Mouse (Mus musculus) left cerebral cortex, adult 18-20 months (tissue): ENCODE results near the gene Rbl1. TPM values are rescaled to one million over a fixed set of nuclear protein-coding genes. Genes with fewer than 3 reads are reported as not detected.
"Not testable (repeated sequence)": the region's sequence is repeated elsewhere in the genome, so short reads cannot be mapped to it uniquely, and the experiment has no call there.

Experiments
- DNase-seq, 2 experiments: peaks; one replicate each; pipeline ENCODE4 v3.0.0; 2021 to 2022; ENCODE audit warnings: low spot score in 2 of 2, mixed read lengths in 1 of 2
- total RNA-seq, 2 experiments: library from RNA; stranded (reverse); gene quantifications; 2 replicates each; pipeline ENCODE4 v1.2.3; 2021

Rbl1 gene
- total RNA-seq, 2 experiments from 2014 or later: 1.4 to 1.8 TPM

DNA sequence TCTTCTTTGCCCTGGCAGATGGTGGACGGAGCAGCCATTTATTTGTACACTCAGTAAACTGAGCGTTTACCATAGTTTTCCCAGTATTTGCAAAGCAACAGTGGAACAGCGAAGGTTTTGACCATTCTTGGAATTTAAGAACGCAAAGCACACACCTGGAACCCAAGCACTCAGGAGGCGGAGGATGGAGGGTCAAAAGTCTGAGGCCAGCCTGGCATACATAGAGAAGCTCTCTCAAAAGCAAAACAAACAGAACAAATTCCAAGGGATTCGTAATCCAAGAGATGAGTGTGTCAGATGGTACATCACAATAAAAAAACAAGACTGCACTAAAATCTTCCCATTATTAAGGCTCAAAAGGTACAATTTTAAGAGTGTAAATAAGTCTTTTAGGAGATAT, 30.8 kb downstream of the Rbl1 start:
- DNase-seq: no peak

DNA sequence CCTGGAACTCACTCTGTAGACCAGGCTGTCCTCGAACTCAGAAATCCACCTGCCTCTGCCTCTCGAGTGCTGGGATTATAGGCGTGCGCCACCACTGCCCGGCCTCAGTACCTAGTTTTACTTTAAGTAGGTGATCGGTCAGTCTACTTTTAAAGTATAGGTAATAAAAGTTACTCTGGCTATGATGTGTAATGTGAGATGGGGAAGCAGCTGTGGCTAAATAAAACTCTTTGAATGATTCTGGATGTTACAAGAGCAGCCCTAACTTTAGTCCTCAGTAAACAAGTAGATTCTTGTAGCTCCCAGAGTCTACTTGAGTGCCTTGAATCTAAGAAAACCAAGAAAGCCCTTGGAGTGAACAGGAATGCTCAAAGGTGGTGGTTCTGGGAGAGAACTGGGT, 31.4 kb downstream of the Rbl1 start:
- no peak for DNase-seq

DNA sequence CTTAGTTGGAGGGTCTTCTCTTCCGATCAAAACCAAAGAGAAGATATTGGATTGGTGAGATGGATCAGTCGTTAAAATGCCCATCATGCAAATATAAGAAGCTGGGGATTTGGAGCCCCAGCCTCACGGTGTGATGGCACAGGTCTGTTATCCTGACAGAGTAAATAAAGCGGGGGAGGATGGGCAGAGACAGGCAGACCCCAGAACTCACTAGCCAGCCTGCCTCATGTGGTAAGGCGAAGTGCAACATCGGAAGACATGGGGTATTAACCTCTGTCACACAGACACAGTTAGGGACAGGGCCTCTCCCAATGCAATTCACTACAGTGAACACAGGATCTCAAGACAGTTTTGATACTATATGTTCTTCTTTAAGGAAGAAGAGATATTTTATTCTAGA, 33.7 kb downstream of the Rbl1 start:
- DNase-seq: no peak

DNA sequence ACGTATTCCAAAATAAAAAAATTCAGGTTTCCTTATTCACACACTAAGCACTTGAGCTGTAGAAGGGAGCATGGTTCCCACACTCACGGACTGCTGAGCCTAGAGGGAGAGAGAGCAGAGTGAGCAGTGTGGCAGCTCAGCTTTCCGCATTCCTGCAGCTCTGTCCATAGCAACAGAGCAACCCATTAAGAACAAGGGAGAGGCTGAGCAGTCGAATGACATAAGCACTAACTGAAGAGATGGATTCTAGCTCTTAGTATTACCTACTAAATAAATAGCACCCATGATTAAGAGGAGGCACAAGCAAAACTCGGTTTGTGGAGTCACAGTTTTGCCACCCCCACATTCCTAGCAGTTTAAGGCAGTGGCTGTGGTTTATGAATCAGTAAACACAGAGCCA, 34.2 kb downstream of the Rbl1 start:
- no peak for DNase-seq

DNA sequence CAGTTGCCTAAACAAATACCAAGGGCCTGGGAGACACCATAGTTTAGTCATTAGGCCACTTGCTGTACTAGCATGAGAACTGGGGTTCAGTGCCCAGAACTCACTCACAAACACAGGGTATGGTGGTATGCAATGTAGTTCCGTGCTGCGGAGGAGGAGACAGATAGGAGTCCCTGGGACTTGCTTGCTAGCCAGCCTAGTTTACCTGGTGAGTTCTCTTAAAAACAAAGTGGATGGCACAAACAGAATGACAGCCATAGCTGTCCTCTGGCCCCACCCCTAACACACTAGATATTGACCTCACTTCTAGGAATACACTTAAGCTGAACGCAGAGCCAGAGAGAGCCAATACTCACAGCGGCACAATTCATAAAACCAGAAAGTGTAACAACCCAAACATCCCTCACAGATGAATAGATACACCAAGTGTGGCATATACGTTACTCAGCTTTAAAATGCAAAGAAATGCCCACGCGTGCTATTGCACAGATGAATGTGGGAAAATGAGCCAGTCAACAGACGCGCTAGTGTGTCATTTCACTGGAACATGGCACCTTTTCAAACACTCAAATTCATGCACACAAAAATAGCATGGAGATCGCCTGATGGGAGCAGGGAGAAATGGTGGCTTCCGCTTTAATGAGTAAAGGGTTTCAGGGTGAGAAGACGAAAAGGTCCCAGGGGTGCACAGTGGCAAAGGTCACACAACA, 37.8 kb downstream of the Rbl1 start:
- peak; percentile 17 to 21 for DNase-seq

DNA sequence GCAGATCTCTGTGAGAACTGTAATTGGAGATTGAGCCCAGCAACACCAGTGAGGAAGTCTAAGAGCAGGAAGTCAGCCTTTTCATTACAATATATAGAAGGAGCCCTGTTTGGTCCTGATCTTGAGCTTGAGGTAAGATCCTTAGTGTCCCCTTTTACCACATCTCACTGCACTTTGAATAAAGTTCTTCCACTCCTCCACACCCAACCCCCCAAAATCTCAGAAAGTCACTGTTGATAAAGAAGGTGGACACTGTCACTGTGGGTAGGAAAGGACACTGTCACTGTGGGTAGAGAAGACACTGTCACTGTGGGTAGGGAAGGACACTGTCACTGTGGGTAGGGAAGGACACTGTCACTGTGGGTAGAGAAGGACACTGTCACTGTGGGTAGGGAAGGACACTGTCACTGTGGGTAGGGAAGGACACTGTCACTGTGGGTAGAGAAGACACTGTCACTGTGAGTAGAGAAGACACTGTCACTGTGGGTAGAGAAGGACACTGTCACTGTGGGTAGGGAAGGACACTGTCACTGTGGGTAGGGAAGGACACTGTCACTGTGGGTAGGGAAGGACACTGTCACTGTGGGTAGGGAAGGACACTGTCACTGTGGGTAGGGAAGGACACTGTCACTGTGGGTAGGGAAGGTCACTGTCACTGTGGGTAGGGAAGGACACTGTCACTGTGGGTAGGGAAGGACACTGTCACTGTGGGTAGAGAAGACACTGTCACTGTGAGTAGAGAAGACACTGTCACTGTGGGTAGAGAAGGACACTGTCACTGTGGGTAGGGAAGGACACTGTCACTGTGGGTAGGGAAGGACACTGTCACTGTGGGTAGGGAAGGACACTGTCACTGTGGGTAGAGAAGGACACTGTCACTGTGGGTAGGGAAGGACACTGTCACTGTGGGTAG, 38.8 kb downstream of the Rbl1 start:
- not testable (repeated sequence) for DNase-seq

DNA sequence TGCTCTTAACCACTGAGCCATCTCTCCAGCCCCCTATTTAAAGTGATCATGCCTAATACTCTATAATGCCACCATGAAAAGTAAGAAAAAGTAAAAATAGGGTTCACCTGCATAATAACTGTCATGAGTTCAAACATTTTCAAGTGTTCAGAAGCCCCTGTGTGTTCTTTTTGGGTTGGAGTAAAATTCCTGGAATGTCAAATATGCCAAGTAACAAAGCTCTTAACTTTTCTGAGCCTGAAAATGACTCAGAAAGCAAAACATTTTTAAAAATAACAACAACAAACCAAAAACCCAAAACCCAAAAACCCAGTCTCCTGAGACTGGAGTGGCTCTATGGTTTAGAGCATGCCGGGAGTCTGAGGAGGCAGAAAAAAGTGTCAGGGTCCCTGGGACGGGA, 40.2 kb downstream of the Rbl1 start:
- no peak for DNase-seq

DNA sequence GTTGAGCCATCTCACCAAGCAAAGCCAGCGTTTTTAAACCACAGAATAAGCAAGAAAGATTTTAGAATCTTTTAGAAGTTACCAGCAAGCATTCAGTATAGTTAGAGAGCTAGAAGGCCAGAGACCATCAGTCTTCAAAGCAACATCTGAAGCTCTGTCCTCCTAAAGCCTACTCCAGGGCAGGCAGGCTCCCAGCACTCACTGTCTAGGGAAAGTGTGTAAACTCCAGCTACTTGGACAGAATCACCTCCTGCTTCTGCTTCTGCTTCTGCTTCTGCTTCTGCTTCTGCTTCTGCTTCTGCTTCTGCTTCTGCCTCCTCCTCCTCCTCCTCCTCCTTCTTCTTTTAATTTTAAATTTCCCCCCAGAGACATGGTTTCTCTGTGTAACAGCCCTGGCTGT, 48.3 kb downstream of the Rbl1 start:
- no peak for DNase-seq

DNA sequence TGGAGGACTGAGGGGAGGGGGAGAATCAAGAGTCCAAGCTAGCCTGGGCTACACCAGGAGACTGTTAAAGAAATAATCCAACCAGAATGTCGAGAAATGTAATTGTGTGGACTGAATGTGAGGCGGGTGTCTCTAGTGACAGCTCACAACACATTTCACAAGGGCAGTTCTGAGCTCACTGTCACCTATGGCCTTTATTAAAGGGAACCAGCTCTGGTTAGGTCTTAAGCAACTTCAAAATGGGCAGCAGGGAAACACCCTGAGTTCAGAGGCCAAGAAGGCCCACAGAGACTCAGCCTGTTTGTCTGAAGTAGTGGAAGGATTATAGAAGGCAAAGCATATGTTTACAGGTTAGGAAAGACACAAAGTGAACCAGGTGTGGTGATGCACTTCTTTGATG, 51.1 kb downstream of the Rbl1 start:
- no peak for DNase-seq

DNA sequence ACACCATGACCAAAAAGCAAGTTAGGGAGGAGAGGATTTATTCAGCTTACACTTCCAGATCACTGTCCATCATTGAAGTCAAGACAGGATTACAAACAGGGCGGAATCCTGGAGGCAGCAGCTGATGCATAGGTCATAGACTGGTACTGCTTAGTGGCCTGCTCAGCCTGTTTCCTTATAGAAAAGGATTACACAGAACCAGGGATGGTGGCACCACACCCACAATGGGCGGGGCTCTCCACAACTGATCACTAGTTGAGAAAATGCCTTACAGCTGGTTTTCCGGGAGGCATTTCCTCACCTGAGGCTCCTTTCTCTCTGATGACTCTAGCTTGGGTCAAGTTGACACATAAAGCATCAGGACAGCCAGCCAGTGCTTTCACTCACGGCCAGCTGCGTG, 55.9 kb downstream of the Rbl1 start:
- no peak for DNase-seq

DNA sequence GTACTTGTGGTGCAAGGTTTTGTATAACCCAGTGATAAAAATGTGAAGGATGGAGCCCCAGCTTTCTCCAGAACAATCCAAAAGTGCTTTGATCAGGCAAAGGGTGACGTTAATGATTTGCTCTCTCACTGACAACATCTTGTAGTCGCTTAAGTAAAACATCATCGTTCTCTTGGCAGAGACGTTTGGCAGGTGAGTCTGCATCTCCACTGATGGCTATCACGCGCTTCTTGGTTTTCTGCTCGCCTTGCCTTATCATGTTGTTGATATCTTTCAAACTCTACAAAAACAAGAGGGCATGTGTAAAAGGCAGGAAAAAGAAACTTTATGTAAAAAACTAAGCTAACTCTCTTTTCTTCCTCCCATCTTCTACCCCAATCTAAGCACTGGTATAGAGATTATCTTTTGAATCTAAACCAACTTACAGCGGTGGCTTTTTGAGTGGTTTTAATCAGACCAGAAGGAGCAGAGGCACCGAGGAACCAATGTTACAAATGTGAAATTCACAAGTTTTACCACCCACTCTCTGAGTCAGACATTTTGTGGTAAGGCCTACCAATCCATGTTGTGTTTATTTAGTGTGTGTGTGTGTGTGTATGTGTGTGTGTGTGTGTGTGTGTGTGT, 56.8 kb downstream of the Rbl1 start:
- DNase-seq: no peak

DNA sequence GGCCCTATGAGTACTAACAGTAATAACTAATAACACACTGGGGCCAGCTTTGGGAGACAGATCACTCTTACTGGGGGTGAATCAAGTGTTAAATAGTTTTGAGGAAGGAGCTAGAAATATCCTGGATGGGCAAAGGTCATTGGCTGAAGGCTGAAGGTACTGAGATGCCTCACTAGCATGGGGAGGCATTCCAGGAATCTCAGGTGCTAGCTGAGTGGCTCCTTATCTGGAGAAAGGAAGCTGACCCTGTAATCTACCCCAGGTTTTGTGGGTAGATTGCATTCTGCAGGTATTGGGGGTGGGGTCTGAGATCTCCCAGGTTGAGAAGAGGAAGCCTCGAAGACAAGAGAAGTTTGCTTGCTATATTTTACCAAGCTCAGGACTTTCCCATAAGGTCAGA, 59.2 kb downstream of the Rbl1 start:
- DNase-seq: no peak

DNA sequence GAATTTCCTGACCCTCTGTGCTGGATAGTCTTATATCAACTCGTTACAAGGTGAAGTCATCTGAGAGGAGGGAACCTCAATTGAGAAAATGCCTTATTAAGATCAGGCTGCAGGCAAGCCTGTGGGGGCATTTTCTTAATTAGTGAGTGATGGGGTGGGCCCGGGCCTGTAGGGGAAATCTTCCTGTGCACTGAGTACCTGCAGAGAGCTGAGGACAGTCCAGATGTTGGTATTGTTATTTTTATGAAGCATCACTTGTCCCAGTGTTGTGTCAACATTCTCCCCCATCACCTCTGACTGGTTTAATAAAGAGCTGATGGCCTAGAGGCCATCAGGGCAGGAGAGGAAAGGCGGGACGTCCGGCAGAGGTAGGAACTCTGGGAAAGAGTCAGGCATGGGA, 60.2 kb downstream of the Rbl1 start:
- DNase-seq: no peak

DNA sequence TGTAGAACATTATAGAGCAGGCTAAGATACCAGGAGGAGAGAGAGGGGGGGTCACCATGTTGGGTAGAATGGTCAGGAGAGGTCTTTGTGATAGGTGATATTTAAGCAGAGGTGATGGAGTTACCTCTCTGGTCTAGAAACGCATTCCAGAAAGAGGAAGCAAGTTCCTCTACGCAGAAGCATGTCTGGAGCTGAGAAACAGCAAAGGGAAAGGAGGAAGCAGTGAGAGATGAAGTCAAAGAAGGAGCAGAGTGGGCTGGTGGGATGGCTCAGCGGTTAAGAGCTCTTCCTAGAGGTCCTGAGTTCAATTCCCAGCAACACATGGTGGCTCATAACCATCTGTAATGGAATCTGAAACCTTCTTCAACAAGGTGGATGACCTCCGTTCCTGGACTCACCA, 62.4 kb downstream of the Rbl1 start:
- no peak for DNase-seq

DNA sequence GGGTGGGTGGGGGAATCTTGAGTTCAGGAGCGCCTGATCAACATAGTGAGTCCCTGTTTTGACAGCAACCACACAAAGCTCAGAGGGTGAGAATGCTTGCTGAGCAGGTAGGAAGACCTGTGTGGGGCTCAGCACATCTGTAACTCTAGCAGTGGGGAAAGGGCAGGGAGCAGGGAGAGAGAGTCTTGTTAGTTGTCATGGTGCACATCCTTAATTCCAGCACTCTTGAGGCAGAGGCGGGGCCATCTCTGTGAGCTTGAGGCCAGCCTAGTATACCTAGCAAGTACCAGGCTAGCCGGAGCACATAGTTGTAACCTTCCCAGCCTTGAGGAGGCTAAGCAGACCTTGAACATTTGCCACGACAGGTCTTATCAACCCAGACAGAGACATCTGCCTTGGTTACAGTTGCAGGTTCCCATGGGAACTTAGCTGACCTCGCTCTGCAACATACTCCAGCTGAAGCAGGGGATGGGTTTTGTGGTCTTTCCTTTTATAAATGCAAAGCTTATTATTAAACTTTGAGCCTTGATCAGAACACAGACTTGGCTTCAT, 65.0 kb downstream of the Rbl1 start:
- DNase-seq: no peak

DNA sequence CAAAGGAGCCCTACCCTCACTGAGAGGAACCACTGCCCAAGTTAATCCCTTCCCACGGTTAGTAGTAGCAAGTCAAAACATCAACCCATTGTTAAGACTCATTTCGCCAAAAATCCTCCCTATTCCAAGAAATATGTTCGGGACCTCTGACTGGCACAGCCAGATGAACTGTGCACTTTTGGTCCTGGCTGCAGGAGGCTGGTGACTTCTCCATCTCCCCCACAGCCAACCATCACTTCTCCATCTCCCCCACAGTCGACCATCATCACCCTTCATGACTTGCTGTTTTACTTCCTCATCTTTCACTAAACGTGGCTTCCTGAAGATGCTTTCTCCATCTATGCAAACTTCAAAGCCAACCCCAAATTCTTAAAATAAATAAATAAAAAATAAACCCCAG, 65.5 kb downstream of the Rbl1 start:
- no peak for DNase-seq

DNA sequence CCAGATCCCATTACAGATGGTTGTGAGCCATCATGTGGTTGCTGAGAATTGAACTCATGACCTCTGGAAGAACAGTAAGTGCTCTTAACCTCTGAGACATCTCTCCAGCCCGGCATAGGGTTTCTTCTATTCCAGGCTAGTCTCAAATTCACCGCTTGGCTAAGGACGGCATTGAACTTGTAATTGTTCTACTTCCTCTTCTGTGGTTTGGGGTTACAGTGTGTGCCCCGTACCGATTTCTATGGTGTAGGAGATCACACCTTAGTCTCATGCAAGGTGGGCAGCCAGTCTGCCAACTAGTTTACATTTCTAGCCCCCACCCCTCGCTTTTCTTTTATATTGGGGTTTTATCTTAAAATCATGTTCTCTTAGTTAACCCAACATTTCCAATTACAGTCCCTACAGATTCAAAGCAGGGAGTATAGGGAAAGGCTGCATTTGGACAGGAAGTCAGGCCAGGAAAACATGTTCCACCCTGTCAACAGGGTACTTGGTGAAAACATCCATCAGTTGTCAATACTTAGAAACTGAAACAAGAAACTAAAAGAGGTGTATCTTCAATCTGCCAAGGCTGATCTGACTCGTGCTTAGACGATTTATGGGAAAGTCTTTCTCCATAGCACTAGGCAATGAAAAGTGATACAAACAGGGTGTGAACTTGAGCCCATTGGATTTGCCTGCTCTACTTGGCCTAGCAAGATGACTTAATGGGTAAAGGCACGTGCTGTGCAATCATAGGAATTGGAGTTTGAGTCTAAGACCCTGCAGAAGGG, 66.2 kb downstream of the Rbl1 start:
- DNase-seq: no peak

DNA sequence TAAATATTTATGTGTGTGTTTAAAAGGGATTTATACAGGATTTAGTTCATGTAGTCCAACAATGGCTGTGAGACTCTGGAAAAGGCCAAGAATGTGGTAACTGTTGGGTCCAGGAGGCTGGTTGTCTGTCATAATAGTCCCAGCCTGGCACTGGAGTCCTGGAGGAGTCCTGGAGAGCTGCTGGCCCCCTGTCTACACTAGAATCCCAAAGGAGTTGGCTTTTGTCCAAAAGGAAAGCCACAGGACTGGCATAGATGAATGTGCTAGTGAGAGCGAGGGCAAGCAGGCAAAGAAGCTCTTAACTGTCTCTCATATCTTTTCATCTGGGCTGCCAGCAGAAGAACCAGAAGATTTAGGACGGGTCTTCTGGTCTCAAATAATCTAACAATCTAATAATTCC, 67.7 kb downstream of the Rbl1 start:
- no peak for DNase-seq

DNA sequence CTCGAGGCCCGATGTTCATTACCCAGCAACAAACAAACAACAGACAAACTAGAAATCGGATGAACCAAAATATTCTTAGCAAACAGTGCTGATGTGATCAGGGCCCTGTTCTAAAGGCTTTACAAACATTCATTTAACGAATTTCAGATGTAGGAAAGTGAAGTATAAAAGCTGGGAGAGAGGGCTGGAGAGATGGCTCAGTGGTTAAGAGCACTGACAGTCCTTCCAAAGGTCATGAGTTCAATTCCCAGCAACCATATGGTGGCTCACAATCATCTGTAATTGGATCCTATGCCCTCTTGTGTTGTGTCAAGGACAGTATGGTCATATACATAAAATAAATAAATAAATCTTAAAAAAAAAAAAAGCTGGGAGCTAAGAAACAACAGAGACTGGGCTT, 68.2 kb downstream of the Rbl1 start:
- no peak for DNase-seq

DNA sequence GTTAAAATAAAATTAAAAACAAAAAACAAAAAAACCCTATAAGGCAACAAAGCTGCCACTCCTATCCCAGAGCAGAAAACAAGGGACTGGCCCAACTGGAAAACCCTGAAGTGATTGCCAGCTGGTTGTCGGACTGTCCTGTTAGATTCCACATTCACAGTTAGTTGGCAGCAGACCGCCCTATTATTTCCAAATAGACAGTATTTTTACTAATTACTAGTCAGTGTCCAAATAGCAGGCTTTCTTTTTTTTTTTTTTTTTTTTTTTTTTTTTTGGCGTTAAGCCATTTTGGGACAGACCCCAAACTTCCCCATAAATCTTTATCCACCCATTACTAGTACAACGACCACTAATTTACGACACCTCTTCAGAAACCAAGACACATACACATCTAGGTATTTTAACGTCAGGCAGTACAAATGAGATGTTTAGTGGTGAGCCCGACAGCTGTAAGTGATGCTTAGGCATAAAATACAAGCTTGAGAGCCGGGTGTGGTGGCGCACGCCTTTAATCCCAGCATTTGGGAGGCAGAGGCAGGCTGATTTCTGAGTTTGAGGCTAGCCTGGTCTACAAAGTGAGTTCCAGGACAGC, 68.7 kb downstream of the Rbl1 start:
- DNase-seq: no peak

DNA sequence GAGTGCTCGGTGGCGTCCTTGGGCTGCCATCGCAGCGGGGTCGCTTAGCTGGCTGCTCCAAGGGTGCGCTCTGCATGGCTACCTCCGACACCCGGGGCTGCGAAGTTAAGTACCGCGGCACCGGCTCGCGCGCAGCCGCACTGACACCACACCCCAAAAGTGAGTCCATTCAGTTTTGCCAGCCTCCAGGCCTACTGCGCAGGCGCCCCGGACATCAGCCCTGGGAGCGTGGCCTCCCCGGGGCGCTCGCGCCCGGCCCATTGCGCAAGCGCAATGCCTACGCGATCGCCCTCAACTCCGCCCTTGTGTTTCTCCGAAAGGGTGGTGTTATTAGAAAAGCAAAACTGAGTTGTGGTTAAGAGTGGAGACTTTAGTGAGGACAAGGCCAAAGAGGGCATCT, 69.3 kb downstream of the Rbl1 start, which contains the start of gene Samhd1:
TSS of gene Samhd1 (minus strand) at position 252 of the 400 bp plus-strand sequence.
- DNase-seq: peak; percentile 89 to 94
